Mouse (Mus musculus) T-helper 2 cell (primary cell): Measurements from ENCODE around the gene Olfr220.

Experiments
- in situ Hi-C: fragments of 300-600 bp; cut with MboI, MseI; formaldehyde crosslinking; loops from one replicate; pipeline ENCODE4 v1.15.1; 2025; ENCODE audit warnings: high pct_unique_total_duplicates

Gene Olfr220

GRCm38 (mm10) chr1:174441782-174442181 is at the start of gene Olfr220:
TSS of gene Olfr220 (plus strand) at chr1:174442082.
- in situ Hi-C loops = no loop called here

GRCm38 (mm10) chr1:174422959-174423358 is 18.9 kb upstream of the Olfr220 start:
- in situ Hi-C loops = no loop called here

DNA sequence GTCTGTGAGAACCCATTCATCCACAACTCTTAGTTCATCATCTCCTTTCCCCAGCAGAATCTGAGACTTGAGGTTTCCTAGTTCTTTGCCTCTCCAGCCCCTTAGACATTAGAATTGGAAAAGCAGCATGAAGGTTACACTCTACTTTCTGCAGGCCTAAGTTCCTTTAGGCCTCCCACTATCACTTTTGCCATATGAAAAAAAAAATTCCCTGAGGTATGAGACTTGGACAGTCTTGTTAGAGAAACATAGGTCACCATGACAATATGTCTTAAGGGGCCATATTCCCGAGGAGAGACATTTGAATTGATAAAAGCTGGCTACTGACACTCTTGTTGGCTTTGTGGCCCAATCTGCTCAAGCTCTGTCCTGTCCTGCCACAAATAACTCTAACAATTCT is 18.1 kb upstream of the Olfr220 start, which contains the start of gene Olfr414:
Olfr414 (plus strand) TSS at position 301 of the 400 bp plus-strand sequence.
- in situ Hi-C loops = no loop called here

- in situ Hi-C loops = no loop called here
Measured at GRCm38 (mm10) chr1:174426180-174426986, 15.5 kb upstream of the Olfr220 start.

GRCm38 (mm10) chr1:174427402-174427801 is 14.5 kb upstream of the Olfr220 start:
- in situ Hi-C loops = no loop called here

DNA sequence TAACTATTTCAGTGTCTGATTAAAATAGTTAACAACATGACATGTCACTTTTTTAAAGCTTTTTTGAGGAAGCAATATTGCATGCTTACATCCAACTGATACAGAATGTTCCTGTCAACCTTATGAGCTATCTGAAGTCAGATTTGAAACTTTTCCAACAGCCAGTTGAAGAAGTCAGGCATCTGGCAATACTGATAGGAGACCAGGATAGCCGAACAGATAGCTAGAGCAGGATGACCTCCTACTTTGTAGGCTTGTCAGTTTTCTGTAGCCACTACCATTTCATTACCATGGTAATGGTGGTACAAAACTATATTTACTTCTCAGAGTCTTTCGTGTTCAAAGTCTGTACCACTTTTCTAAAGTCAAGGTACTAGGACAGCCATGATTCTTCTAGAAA is 13.5 kb upstream of the Olfr220 start:
- in situ Hi-C loops = no loop called here

GRCm38 (mm10) chr1:174434121-174434520 is 7.8 kb upstream of the Olfr220 start:
- in situ Hi-C loops = no loop called here

GRCm38 (mm10) chr1:174455100-174455499 is 13.2 kb downstream of the Olfr220 start:
- in situ Hi-C loops = no loop called here

DNA sequence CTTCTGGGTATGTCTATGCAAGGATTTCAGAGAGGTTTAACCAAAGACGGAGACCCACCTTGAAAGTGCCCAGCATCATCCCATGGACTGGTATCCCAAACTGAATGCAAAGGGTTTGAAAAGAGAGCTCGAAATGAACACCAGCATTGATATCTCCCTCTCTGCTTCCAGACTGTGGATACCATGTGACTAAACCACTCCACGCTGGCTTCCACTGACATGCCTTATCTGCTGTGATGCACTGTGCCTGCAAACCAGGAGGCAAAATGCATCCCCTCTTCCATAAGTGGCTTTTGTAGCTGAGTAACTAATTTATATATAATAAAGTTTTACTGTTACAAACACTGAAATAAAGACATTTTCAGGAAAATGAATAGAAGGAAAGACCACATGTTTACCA is 23.5 kb downstream of the Olfr220 start:
- in situ Hi-C loops = loop anchor here (10.0 kb wide), 1 partner anchor 621 kb away; no protein-coding TSS in a partner anchor

- in situ Hi-C loops = loop anchor here (10.0 kb wide), 1 partner anchor 621 kb away; no protein-coding TSS in a partner anchor
Measured at GRCm38 (mm10) chr1:174466240-174466639, 24.4 kb downstream of the Olfr220 start.

GRCm38 (mm10) chr1:174469736-174470135 is 27.9 kb downstream of the Olfr220 start:
- in situ Hi-C loops = loop anchor here (10.0 kb wide), 1 partner anchor 625 kb away; no protein-coding TSS in a partner anchor

DNA sequence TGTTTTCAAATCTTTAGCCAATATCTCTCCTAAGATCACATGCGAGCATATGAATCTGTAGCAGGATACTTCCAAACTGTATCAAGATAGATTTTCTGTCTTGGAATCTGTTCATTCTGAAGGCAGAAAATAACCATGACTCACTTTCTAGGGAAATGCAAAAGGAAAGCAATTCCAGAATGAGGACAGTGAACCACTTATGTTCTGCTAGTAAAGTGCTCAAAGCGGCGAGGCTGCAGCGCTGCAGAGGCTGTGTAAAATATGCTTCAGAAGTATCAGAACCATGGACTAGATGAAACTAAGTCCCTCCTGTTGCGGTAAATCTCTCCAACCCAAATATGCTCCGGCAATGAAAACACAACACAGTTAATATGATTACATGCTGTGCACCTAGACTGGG is 40.7 kb downstream of the Olfr220 start:
- in situ Hi-C loops = no loop called here

- in situ Hi-C loops = no loop called here
Measured at GRCm38 (mm10) chr1:174500064-174500463, 58.2 kb downstream of the Olfr220 start.
